Comparison of ENCODE assay signal across 8 mouse cellular contexts in the genomic region with DNA sequence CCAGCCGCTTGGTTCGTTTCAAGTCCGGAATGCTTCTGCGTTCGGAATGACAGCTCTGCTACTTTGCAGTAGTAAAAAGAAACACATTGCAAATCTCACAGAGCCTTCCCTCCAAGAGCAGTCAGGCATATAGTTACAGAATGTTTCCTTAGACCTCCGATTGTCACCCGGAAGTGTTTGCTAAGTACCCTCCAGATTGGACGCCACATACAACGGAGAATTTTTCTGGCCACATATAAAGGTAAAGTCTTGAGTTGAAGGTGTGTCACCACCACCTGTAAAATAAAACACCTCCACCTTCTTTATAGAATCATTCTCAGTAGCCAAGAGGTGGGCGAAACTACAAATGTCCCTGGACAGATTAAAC. TPM values are rescaled to one million over a fixed set of nuclear protein-coding genes. Genes with fewer than 3 reads are reported as not detected.
DNase-seq lines count a peak whose midpoint lies in the region; ATAC-seq and TF ChIP-seq lines count a peak whose summit lies in the region.

No protein-coding gene starts in this region.

- H3K9ac ChIP-seq in lung, embryonic 16.5 days (ENCODE audit: low read length) = peak overlapping the region; percentile 64
- H3K9ac ChIP-seq in limb, embryonic 14.5 days (ENCODE audit: low read depth, low read length, severe bottlenecking) = peak overlapping the region; percentile 43
- H3K9ac ChIP-seq in stomach, embryonic 14.5 days (replicated peaks; ENCODE audit: low read depth, low read length) = peak overlapping the region; percentile 25; the same call in 1 of the 2 replicates

- no peaks in the 10 kb centered on the region for H3K27me3 ChIP-seq in lung, embryonic 16.5 days (ENCODE audit: control insufficient read depth, insufficient read depth, low read depth, low read length)
- no peaks in the 10 kb centered on the region for H3K27me3 ChIP-seq in erythroblast, embryonic 14.5 days (ENCODE audit: control insufficient read depth)
- H3K27me3 ChIP-seq in limb, embryonic 14.5 days (ENCODE audit: control insufficient read depth, insufficient read depth, low read length) = no peaks in the 10 kb centered on the region
- no peaks in the 10 kb centered on the region for H3K27me3 ChIP-seq in stomach, embryonic 14.5 days (ENCODE audit: control insufficient read depth, insufficient read depth, low read length)

- 0 out of 2 replicates have a peak, but pooled peaks cover under 1% of the 10 kb centered on the region for H3K36me3 ChIP-seq in lung, embryonic 16.5 days (ENCODE audit: control insufficient read depth, insufficient read depth, low read length)
- peaks cover 42% of the 10 kb centered on the region for H3K36me3 ChIP-seq in erythroblast, embryonic 14.5 days (ENCODE audit: control insufficient read depth)
- H3K36me3 ChIP-seq in limb, embryonic 14.5 days (ENCODE audit: control insufficient read depth, insufficient read depth, low read length) = peaks cover 10% of the 10 kb centered on the region
- peaks cover 7% of the 10 kb centered on the region for H3K36me3 ChIP-seq in stomach, embryonic 14.5 days (ENCODE audit: control insufficient read depth, insufficient read depth, low read length)

- H3K4me3 ChIP-seq in lung, embryonic 16.5 days (ENCODE audit: low read length) = peak overlapping the region; percentile 97
- peak overlapping the region; percentile 99 for H3K4me3 ChIP-seq in erythroblast, embryonic 14.5 days (replicated peaks)
- H3K4me3 ChIP-seq in limb, embryonic 14.5 days (replicated peaks; ENCODE audit: low read length) = peak overlapping the region; percentile 89
- peak overlapping the region; percentile 67 for H3K4me3 ChIP-seq in stomach, embryonic 14.5 days (ENCODE audit: low read depth, low read length)

- no peak for DNase-seq in lung, postnatal 4 days
- no peak for DNase-seq in limb, embryonic 14.5 days (ENCODE audit: low spot score)
- no peak for DNase-seq in frontal cortex, postnatal 14 days (ENCODE audit: low spot score in 2 of 2)
- no peak for DNase-seq in thymus, postnatal 25 days
- no peak for DNase-seq in right cerebral cortex, adult 18-20 months

- H3K4me1 ChIP-seq in lung, embryonic 16.5 days (replicated peaks; ENCODE audit: control insufficient read depth, insufficient read depth, low read length) = peaks cover 19% of the 10 kb centered on the region
- H3K4me1 ChIP-seq in erythroblast, embryonic 14.5 days (ENCODE audit: control insufficient read depth) = peaks cover 56% of the 10 kb centered on the region
- peaks cover 23% of the 10 kb centered on the region for H3K4me1 ChIP-seq in limb, embryonic 14.5 days (ENCODE audit: control insufficient read depth, insufficient read depth, low read length)
- H3K4me1 ChIP-seq in stomach, embryonic 14.5 days (ENCODE audit: control insufficient read depth, insufficient read depth, low read length) = peaks cover 22% of the 10 kb centered on the region

- H3K4me2 ChIP-seq in lung, embryonic 16.5 days (ENCODE audit: low read depth, low read length) = peak overlapping the region; percentile 78
- peak overlapping the region; percentile 73 for H3K4me2 ChIP-seq in limb, embryonic 14.5 days (replicated peaks; ENCODE audit: low read depth, low read length, severe bottlenecking)
- peak overlapping the region; percentile 61 for H3K4me2 ChIP-seq in stomach, embryonic 14.5 days (replicated peaks; ENCODE audit: low read depth, low read length)

- TF ChIP-seq POLR2A in limb, embryonic 14.5 days (IDR thresholded peaks at IDR 0.05; ENCODE audit: borderline replicate concordance, extremely low read depth, insufficient read depth, insufficient read length) = no peak

- H3K9me3 ChIP-seq in lung, embryonic 16.5 days (ENCODE audit: control insufficient read depth, low read length) = no peaks in the 10 kb centered on the region
- H3K9me3 ChIP-seq in erythroblast, embryonic 14.5 days (ENCODE audit: control insufficient read depth, low read length) = peaks cover 3% of the 10 kb centered on the region; the same call in 1 of the 2 replicates
- H3K9me3 ChIP-seq in limb, embryonic 14.5 days (ENCODE audit: control insufficient read depth, low read length) = no peaks in the 10 kb centered on the region
- H3K9me3 ChIP-seq in stomach, embryonic 14.5 days (ENCODE audit: control insufficient read depth, low read depth, low read length) = no peaks in the 10 kb centered on the region

- ATAC-seq in lung, embryonic 16.5 days (ENCODE audit: low read depth) = peak; percentile 70
- ATAC-seq in limb, embryonic 14.5 days (ENCODE audit: low FRiP score, low read depth) = peak; percentile 77
- peak; percentile 72 for ATAC-seq in stomach, embryonic 14.5 days (ENCODE audit: insufficient number of reproducible peaks, insufficient read depth, low FRiP score, low read depth)

- peak overlapping the region; percentile 94 for H3K27ac ChIP-seq in lung, embryonic 16.5 days (ENCODE audit: low read length)
- peak overlapping the region; percentile 86 for H3K27ac ChIP-seq in limb, embryonic 14.5 days (replicated peaks; ENCODE audit: low read depth, low read length)
- H3K27ac ChIP-seq in stomach, embryonic 14.5 days (ENCODE audit: low read length) = peak overlapping the region; percentile 86

- 6% methylated on average over 10 of the region's 10 CpGs for WGBS in lung, embryonic 16.5 days
- WGBS in limb, embryonic 14.5 days = 9% methylated on average over 10 of the region's 10 CpGs
- WGBS in stomach, embryonic 14.5 days = 9% methylated on average over 10 of the region's 10 CpGs

RNA-seq across cellular contexts. Expression of a gene that starts 0.4 kb away (rescaled TPM):
- polyA plus RNA-seq in lung, embryonic 16.5 days (2015; fragmentation: Nextera tagmentation; extraction: Ambion mirVana) = 99.7 and 108 TPM in 2 replicates
- polyA plus RNA-seq in erythroblast, embryonic 14.5 days (2012) = 34.9 and 39.7 TPM in 2 replicates
- polyA plus RNA-seq in limb, embryonic 14.5 days (2012; rRNA removed) = 52.7 and 60.2 TPM in 2 replicates
- polyA plus RNA-seq in limb, embryonic 14.5 days (2014; fragmentation: Nextera tagmentation; extraction: Ambion mirVana) = 69.1 and 82.9 TPM in 2 replicates
- polyA plus RNA-seq in stomach, embryonic 14.5 days (2014; fragmentation: Nextera tagmentation; extraction: Ambion mirVana) = 84.9 and 86.6 TPM in 2 replicates

RNA-seq across cellular contexts. Expression of a gene that starts 52.4 kb away (rescaled TPM):
- polyA plus RNA-seq in lung, embryonic 16.5 days (2015; fragmentation: Nextera tagmentation; extraction: Ambion mirVana) = not detected in 2 replicates
- polyA plus RNA-seq in erythroblast, embryonic 14.5 days (2012) = not detected in 2 replicates
- polyA plus RNA-seq in limb, embryonic 14.5 days (2012; rRNA removed) = not detected in 2 replicates
- polyA plus RNA-seq in limb, embryonic 14.5 days (2014; fragmentation: Nextera tagmentation; extraction: Ambion mirVana) = not detected in 2 replicates
- not detected in 2 replicates for polyA plus RNA-seq in stomach, embryonic 14.5 days (2014; fragmentation: Nextera tagmentation; extraction: Ambion mirVana)
